33 mouse cellular contexts compared by ENCODE assay signal in the genomic region with DNA sequence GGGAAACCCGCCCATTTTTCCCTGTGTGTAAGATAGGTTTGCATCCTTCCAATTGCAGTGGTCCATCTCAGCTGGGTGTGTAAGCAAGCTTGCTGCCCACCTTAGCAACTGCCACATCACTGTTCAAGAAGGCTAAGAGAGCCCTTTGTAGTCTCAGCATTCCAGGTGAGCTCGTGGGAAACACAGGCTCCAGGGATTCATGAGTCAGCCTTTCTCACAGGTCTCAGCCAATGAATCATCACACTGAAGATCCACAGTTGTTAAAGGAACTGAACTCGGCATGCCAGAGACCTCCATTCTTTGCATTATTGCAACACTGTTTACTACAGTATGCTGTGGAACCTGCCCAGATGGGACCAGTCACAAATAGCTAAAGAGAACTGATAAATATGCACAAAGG. TPM values are rescaled to one million over a fixed set of nuclear protein-coding genes. Genes with fewer than 3 reads are reported as not detected.
DNase-seq lines count a peak whose midpoint lies in the region; ATAC-seq and TF ChIP-seq lines count a peak whose summit lies in the region.
"Had no signal": no experiment of that assay in that cellular context is flagged by ENCODE, and none has a peak within 500 bp of the region (broad histone marks: within the 10 kb centered on the region; RNA-seq: fewer than 3 reads in every experiment).

No protein-coding gene starts in this region.

- no peak for TF ChIP-seq POLR2A in myocyte (IDR thresholded peaks at IDR 0.05; ENCODE audit: insufficient read length, low read depth)

- H3K27me3 ChIP-seq in forebrain, embryonic 10.5 days (ENCODE audit: poor library complexity, severe bottlenecking), result no peaks in the 10 kb centered on the region
- H3K27me3 ChIP-seq in forebrain, embryonic 16.5 days (replicated peaks; ENCODE audit: control insufficient read depth, insufficient read depth, low read length), result no peaks in the 10 kb centered on the region
- H3K27me3 ChIP-seq in midbrain, embryonic 11.5 days (ENCODE audit: control insufficient read depth, insufficient read depth, low read length), result no peaks in the 10 kb centered on the region
- H3K27me3 ChIP-seq in midbrain, embryonic 14.5 days (ENCODE audit: control insufficient read depth, insufficient read depth, low read length), result no peaks in the 10 kb centered on the region
- no peaks in the 10 kb centered on the region for H3K27me3 ChIP-seq in myocyte (ENCODE audit: control insufficient read depth, insufficient read depth, insufficient read length)
- H3K27me3 ChIP-seq in hindbrain, embryonic 14.5 days (ENCODE audit: control insufficient read depth, insufficient read depth, low read length), result no peaks in the 10 kb centered on the region
- H3K27me3 ChIP-seq in neural tube, embryonic 15.5 days (replicated peaks), result no peaks in the 10 kb centered on the region
- H3K27me3 ChIP-seq: heart, embryonic 15.5 days; hindbrain, embryonic 13.5 days; megakaryocyte, embryonic 14.5 days; midbrain, embryonic 15.5 days; neural tube, embryonic 13.5 days had no signal

- WGBS in forebrain, embryonic 10.5 days, result 83% methylated on average over 3 of the region's 3 CpGs
- 70% methylated on average over 3 of the region's 3 CpGs for WGBS in forebrain, embryonic 16.5 days
- 70% methylated on average over 3 of the region's 3 CpGs for WGBS in midbrain, embryonic 11.5 days
- 78% methylated on average over 3 of the region's 3 CpGs for WGBS in midbrain, embryonic 14.5 days
- 65% methylated on average over 3 of the region's 3 CpGs for WGBS in hindbrain, embryonic 14.5 days
- WGBS in neural tube, embryonic 15.5 days, result 65% methylated on average over 3 of the region's 3 CpGs

- H3K36me3 ChIP-seq in forebrain, embryonic 10.5 days (replicated peaks), result no peaks in the 10 kb centered on the region
- H3K36me3 ChIP-seq in forebrain, embryonic 16.5 days (ENCODE audit: control insufficient read depth, insufficient read depth), result no peaks in the 10 kb centered on the region
- no peaks in the 10 kb centered on the region for H3K36me3 ChIP-seq in midbrain, embryonic 11.5 days (ENCODE audit: control insufficient read depth, insufficient read depth, low read length)
- no peaks in the 10 kb centered on the region for H3K36me3 ChIP-seq in midbrain, embryonic 14.5 days (ENCODE audit: control insufficient read depth, insufficient read depth, low read length)
- H3K36me3 ChIP-seq in myocyte (ENCODE audit: control insufficient read depth, insufficient read depth), result no peaks in the 10 kb centered on the region
- H3K36me3 ChIP-seq in hindbrain, embryonic 14.5 days (replicated peaks; ENCODE audit: control insufficient read depth, insufficient read depth), result no peaks in the 10 kb centered on the region
- no peaks in the 10 kb centered on the region for H3K36me3 ChIP-seq in neural tube, embryonic 15.5 days
- H3K36me3 ChIP-seq: embryonic facial prominence, embryonic 10.5 days; G1E; heart, embryonic 15.5 days; hindbrain, embryonic 13.5 days; midbrain, embryonic 15.5 days; neural tube, embryonic 13.5 days had no signal

- DNase-seq in forebrain, embryonic 10.5 days (ENCODE audit: extremely low spot score, low spot score), result no peak
- no peak for DNase-seq in midbrain, embryonic 11.5 days (ENCODE audit: low spot score, missing footprints)
- DNase-seq in midbrain, embryonic 14.5 days, result no peak
- DNase-seq in R1 (ENCODE audit: low read depth, low spot score), result peak; percentile 23
- DNase-seq in hindbrain, embryonic 14.5 days (ENCODE audit: low spot score), result no peak
- DNase-seq: adrenal gland, postnatal 14 days; cerebellum, adult 9-10 months; gastrocnemius, adult 2 months; heart, postnatal 36 days; left cerebral cortex, postnatal 4 days; liver; lung, embryonic 14.5 days; lung, postnatal 36 days; right cerebral cortex, postnatal 14 days; spleen, adult 18-20 months; thymus, postnatal 14 days had no signal

- no peak overlapping the region for H3K9ac ChIP-seq in forebrain, embryonic 16.5 days (replicated peaks; ENCODE audit: low read depth, low read length)
- H3K9ac ChIP-seq in midbrain, embryonic 11.5 days (ENCODE audit: low read length), result no peak overlapping the region
- no peak overlapping the region for H3K9ac ChIP-seq in midbrain, embryonic 14.5 days (replicated peaks; ENCODE audit: low read length)
- H3K9ac ChIP-seq in hindbrain, embryonic 14.5 days, result no peak overlapping the region
- no peak overlapping the region for H3K9ac ChIP-seq in neural tube, embryonic 15.5 days (replicated peaks)
- H3K9ac ChIP-seq: heart, embryonic 15.5 days; hindbrain, embryonic 13.5 days; lung, embryonic 14.5 days; midbrain, embryonic 15.5 days; neural tube, embryonic 13.5 days had no signal

- peak overlapping the region; percentile 83; the same call in 1 of the 2 replicates for H3K27ac ChIP-seq in forebrain, embryonic 10.5 days
- no peak overlapping the region for H3K27ac ChIP-seq in forebrain, embryonic 16.5 days (ENCODE audit: low read length)
- H3K27ac ChIP-seq in midbrain, embryonic 11.5 days (ENCODE audit: low read depth, low read length), result no peak overlapping the region
- no peak overlapping the region for H3K27ac ChIP-seq in midbrain, embryonic 14.5 days (replicated peaks; ENCODE audit: low read depth, low read length)
- no peak overlapping the region for H3K27ac ChIP-seq in hindbrain, embryonic 14.5 days
- H3K27ac ChIP-seq in neural tube, embryonic 15.5 days (replicated peaks), result no peak overlapping the region
- H3K27ac ChIP-seq: embryonic facial prominence, embryonic 10.5 days; gastrocnemius, adult 2 months; heart, embryonic 15.5 days; hindbrain, embryonic 13.5 days; left cerebral cortex, adult 2 months; neural tube, embryonic 13.5 days had no signal

- H3K9me3 ChIP-seq in forebrain, embryonic 10.5 days, result no peaks in the 10 kb centered on the region
- no peaks in the 10 kb centered on the region for H3K9me3 ChIP-seq in forebrain, embryonic 16.5 days (ENCODE audit: control insufficient read depth, low read length)
- no peaks in the 10 kb centered on the region for H3K9me3 ChIP-seq in midbrain, embryonic 11.5 days (ENCODE audit: control insufficient read depth, low read length)
- no peaks in the 10 kb centered on the region for H3K9me3 ChIP-seq in midbrain, embryonic 14.5 days (ENCODE audit: control insufficient read depth, low read length)
- no peaks in the 10 kb centered on the region for H3K9me3 ChIP-seq in hindbrain, embryonic 14.5 days (ENCODE audit: control insufficient read depth, low read length)
- no peaks in the 10 kb centered on the region for H3K9me3 ChIP-seq in neural tube, embryonic 15.5 days (replicated peaks)
- H3K9me3 ChIP-seq: embryonic facial prominence, embryonic 10.5 days; G1E; heart, embryonic 15.5 days; hindbrain, embryonic 13.5 days; megakaryocyte, embryonic 14.5 days; midbrain, embryonic 15.5 days; neural tube, embryonic 13.5 days had no signal

- ATAC-seq in forebrain, embryonic 16.5 days, result no peak
- ATAC-seq in midbrain, embryonic 11.5 days (ENCODE audit: low FRiP score), result 0 out of 2 replicates have a peak, but pooled peaks have one; percentile 28
- ATAC-seq in midbrain, embryonic 14.5 days (ENCODE audit: low FRiP score, low TSS enrichment), result no peak; the same call in 1 of the 2 replicates
- no peak for ATAC-seq in hindbrain, embryonic 14.5 days (ENCODE audit: low FRiP score)
- ATAC-seq in neural tube, embryonic 15.5 days (ENCODE audit: low FRiP score), result no peak
- ATAC-seq: CD4-positive, CD25-positive, alpha-beta regulatory T cell, adult 4 months had no signal

- H3K4me2 ChIP-seq in forebrain, embryonic 16.5 days (ENCODE audit: low read length), result no peak overlapping the region
- no peak overlapping the region for H3K4me2 ChIP-seq in midbrain, embryonic 11.5 days
- no peak overlapping the region for H3K4me2 ChIP-seq in midbrain, embryonic 14.5 days (ENCODE audit: low read length)
- no peak overlapping the region for H3K4me2 ChIP-seq in myocyte (ENCODE audit: low read depth)
- H3K4me2 ChIP-seq in hindbrain, embryonic 14.5 days (replicated peaks), result no peak overlapping the region
- H3K4me2 ChIP-seq in neural tube, embryonic 15.5 days, result no peak overlapping the region
- H3K4me2 ChIP-seq: heart, embryonic 15.5 days; hindbrain, embryonic 13.5 days; lung, embryonic 14.5 days; midbrain, embryonic 15.5 days; neural tube, embryonic 13.5 days had no signal

- H3ac ChIP-seq in myocyte (ENCODE audit: control insufficient read depth, insufficient read length), result no peak overlapping the region

- no peak overlapping the region for H3K4me3 ChIP-seq in forebrain, embryonic 10.5 days
- H3K4me3 ChIP-seq in forebrain, embryonic 16.5 days (replicated peaks; ENCODE audit: low read length), result no peak overlapping the region
- H3K4me3 ChIP-seq in midbrain, embryonic 11.5 days (ENCODE audit: low read depth, low read length), result no peak overlapping the region
- H3K4me3 ChIP-seq in midbrain, embryonic 14.5 days (replicated peaks; ENCODE audit: low read depth, low read length), result no peak overlapping the region
- no peak overlapping the region for H3K4me3 ChIP-seq in myocyte
- no peak overlapping the region for H3K4me3 ChIP-seq in hindbrain, embryonic 14.5 days (replicated peaks; ENCODE audit: low read length)
- no peak overlapping the region for H3K4me3 ChIP-seq in neural tube, embryonic 15.5 days (replicated peaks)
- H3K4me3 ChIP-seq: embryonic facial prominence, embryonic 10.5 days; gastrocnemius, adult 2 months; heart, embryonic 15.5 days; hindbrain, embryonic 13.5 days; left cerebral cortex, adult 2 months; megakaryocyte, embryonic 14.5 days; midbrain, embryonic 15.5 days; neural tube, embryonic 13.5 days had no signal

- H3K4me1 ChIP-seq in forebrain, embryonic 10.5 days, result peaks cover 33% of the 10 kb centered on the region
- peaks cover 13% of the 10 kb centered on the region for H3K4me1 ChIP-seq in forebrain, embryonic 16.5 days (replicated peaks; ENCODE audit: control insufficient read depth, insufficient read depth, low read length)
- peaks cover 7% of the 10 kb centered on the region for H3K4me1 ChIP-seq in midbrain, embryonic 11.5 days (ENCODE audit: control insufficient read depth, insufficient read depth, low read length)
- peaks cover 18% of the 10 kb centered on the region for H3K4me1 ChIP-seq in midbrain, embryonic 14.5 days (ENCODE audit: control insufficient read depth, insufficient read depth, low read length)
- H3K4me1 ChIP-seq in hindbrain, embryonic 14.5 days (replicated peaks; ENCODE audit: control insufficient read depth, insufficient read depth, low read length), result no peaks in the 10 kb centered on the region
- peaks cover 11% of the 10 kb centered on the region; the same call in 1 of the 2 replicates for H3K4me1 ChIP-seq in neural tube, embryonic 15.5 days

- H3K79me2 ChIP-seq in myocyte (ENCODE audit: control insufficient read depth, insufficient read depth), result no peaks in the 10 kb centered on the region

RNA-seq across cellular contexts. Expression of gene Gm47985, which starts 13.7 kb away (rescaled TPM):
- 0.27 and 0.41 TPM in 2 replicates for polyA plus RNA-seq in forebrain, embryonic 10.5 days (2016; fragmentation: Nextera tagmentation; extraction: Ambion mirVana)
- not detected in 2 replicates for polyA plus RNA-seq in forebrain, embryonic 16.5 days (2015; fragmentation: Nextera tagmentation; extraction: Ambion mirVana)
- polyA plus RNA-seq in midbrain, embryonic 11.5 days (2014; fragmentation: Nextera tagmentation; extraction: Ambion mirVana), result 0.52 and 0.75 TPM in 2 replicates
- 0.16 TPM in 1 of 2 replicates, not detected in the other for polyA plus RNA-seq in midbrain, embryonic 14.5 days (2014; fragmentation: Nextera tagmentation; extraction: Ambion mirVana)
- polyA plus RNA-seq in myocyte (2012; fragmentation: generic; extraction: Trizol), result 0.12 TPM
- 0.19 TPM in 1 of 2 replicates, not detected in the other for polyA plus RNA-seq in hindbrain, embryonic 14.5 days (2014; fragmentation: Nextera tagmentation; extraction: Ambion mirVana)
- 0.24 TPM in 1 of 2 replicates, not detected in the other for polyA plus RNA-seq in neural tube, embryonic 15.5 days (2015; fragmentation: Nextera tagmentation; extraction: Ambion mirVana)
- polyA plus RNA-seq: brain, embryonic 14.5 days; CD4-positive, CD25-positive, alpha-beta regulatory T cell, adult 4 months; cortical plate, adult 2 months; lung, embryonic 14.5 days; midbrain, embryonic 15.5 days had no signal

RNA-seq across cellular contexts. Expression of gene Gm8947, which starts 23.5 kb away (rescaled TPM):
- polyA plus RNA-seq in forebrain, embryonic 10.5 days (2016; fragmentation: Nextera tagmentation; extraction: Ambion mirVana), result 0.14 and 0.42 TPM in 2 replicates
- not detected in 2 replicates for polyA plus RNA-seq in forebrain, embryonic 16.5 days (2015; fragmentation: Nextera tagmentation; extraction: Ambion mirVana)
- polyA plus RNA-seq in midbrain, embryonic 11.5 days (2014; fragmentation: Nextera tagmentation; extraction: Ambion mirVana), result 0.18 and 0.42 TPM in 2 replicates
- polyA plus RNA-seq in midbrain, embryonic 14.5 days (2014; fragmentation: Nextera tagmentation; extraction: Ambion mirVana), result not detected in 2 replicates
- polyA plus RNA-seq in myocyte (2012; fragmentation: generic; extraction: Trizol), result 0.13 TPM
- not detected in 2 replicates for polyA plus RNA-seq in hindbrain, embryonic 14.5 days (2014; fragmentation: Nextera tagmentation; extraction: Ambion mirVana)
- not detected in 2 replicates for polyA plus RNA-seq in neural tube, embryonic 15.5 days (2015; fragmentation: Nextera tagmentation; extraction: Ambion mirVana)
- polyA plus RNA-seq: brain, embryonic 14.5 days; CD4-positive, CD25-positive, alpha-beta regulatory T cell, adult 4 months; cortical plate, adult 2 months; embryonic facial prominence, embryonic 10.5 days; heart, embryonic 15.5 days; hindbrain, embryonic 13.5 days; midbrain, embryonic 15.5 days; neural tube, embryonic 13.5 days had no signal

RNA-seq across cellular contexts. Expression of gene Gm47995, which starts 29.6 kb away (rescaled TPM):
- polyA plus RNA-seq in forebrain, embryonic 10.5 days (2016; fragmentation: Nextera tagmentation; extraction: Ambion mirVana), result not detected in 2 replicates
- polyA plus RNA-seq in forebrain, embryonic 16.5 days (2015; fragmentation: Nextera tagmentation; extraction: Ambion mirVana), result not detected in 2 replicates
- 0.36 TPM in 1 of 2 replicates, not detected in the other for polyA plus RNA-seq in midbrain, embryonic 11.5 days (2014; fragmentation: Nextera tagmentation; extraction: Ambion mirVana)
- not detected in 2 replicates for polyA plus RNA-seq in midbrain, embryonic 14.5 days (2014; fragmentation: Nextera tagmentation; extraction: Ambion mirVana)
- polyA plus RNA-seq in myocyte (2012; fragmentation: generic; extraction: Trizol), result 0.23 TPM
- polyA plus RNA-seq in hindbrain, embryonic 14.5 days (2014; fragmentation: Nextera tagmentation; extraction: Ambion mirVana), result not detected in 2 replicates
- polyA plus RNA-seq in neural tube, embryonic 15.5 days (2015; fragmentation: Nextera tagmentation; extraction: Ambion mirVana), result not detected in 2 replicates
- polyA plus RNA-seq: brain, embryonic 14.5 days; CD4-positive, CD25-positive, alpha-beta regulatory T cell, adult 4 months; cortical plate, adult 2 months; embryonic facial prominence, embryonic 10.5 days; forebrain, embryonic 11.5 days; heart, embryonic 15.5 days; hindbrain, embryonic 13.5 days; intestine, embryonic 14.5 days; lung, embryonic 14.5 days; midbrain, embryonic 15.5 days; neural tube, embryonic 13.5 days had no signal

RNA-seq across cellular contexts. Expression of gene 3110040M04Rik, which starts 35.3 kb away (rescaled TPM):
- not detected in 2 replicates for polyA plus RNA-seq in forebrain, embryonic 10.5 days (2016; fragmentation: Nextera tagmentation; extraction: Ambion mirVana)
- polyA plus RNA-seq in forebrain, embryonic 16.5 days (2015; fragmentation: Nextera tagmentation; extraction: Ambion mirVana), result not detected in 2 replicates
- 0.38 TPM in 1 of 2 replicates, not detected in the other for polyA plus RNA-seq in midbrain, embryonic 11.5 days (2014; fragmentation: Nextera tagmentation; extraction: Ambion mirVana)
- polyA plus RNA-seq in midbrain, embryonic 14.5 days (2014; fragmentation: Nextera tagmentation; extraction: Ambion mirVana), result not detected in 2 replicates
- 0.30 TPM for polyA plus RNA-seq in myocyte (2012; fragmentation: generic; extraction: Trizol)
- polyA plus RNA-seq in hindbrain, embryonic 14.5 days (2014; fragmentation: Nextera tagmentation; extraction: Ambion mirVana), result not detected in 2 replicates
- not detected in 2 replicates for polyA plus RNA-seq in neural tube, embryonic 15.5 days (2015; fragmentation: Nextera tagmentation; extraction: Ambion mirVana)
- polyA plus RNA-seq: brain, embryonic 14.5 days; CD4-positive, CD25-positive, alpha-beta regulatory T cell, adult 4 months; cortical plate, adult 2 months; embryonic facial prominence, embryonic 10.5 days; forebrain, embryonic 11.5 days; gonadal fat pad, adult 2 months; heart, embryonic 15.5 days; hindbrain, embryonic 13.5 days; lung, embryonic 14.5 days; midbrain, embryonic 15.5 days; neural tube, embryonic 13.5 days had no signal

RNA-seq across cellular contexts. Expression of gene Gm47996, which starts 41.3 kb away (rescaled TPM):
- polyA plus RNA-seq in forebrain, embryonic 10.5 days (2016; fragmentation: Nextera tagmentation; extraction: Ambion mirVana), result not detected in 2 replicates
- polyA plus RNA-seq in forebrain, embryonic 16.5 days (2015; fragmentation: Nextera tagmentation; extraction: Ambion mirVana), result not detected in 2 replicates
- polyA plus RNA-seq in midbrain, embryonic 11.5 days (2014; fragmentation: Nextera tagmentation; extraction: Ambion mirVana), result not detected in 2 replicates
- polyA plus RNA-seq in midbrain, embryonic 14.5 days (2014; fragmentation: Nextera tagmentation; extraction: Ambion mirVana), result not detected in 2 replicates
- polyA plus RNA-seq in myocyte (2012; fragmentation: generic; extraction: Trizol), result 0.14 TPM
- 0.30 TPM in 1 of 2 replicates, not detected in the other for polyA plus RNA-seq in hindbrain, embryonic 14.5 days (2014; fragmentation: Nextera tagmentation; extraction: Ambion mirVana)
- polyA plus RNA-seq in neural tube, embryonic 15.5 days (2015; fragmentation: Nextera tagmentation; extraction: Ambion mirVana), result not detected in 2 replicates
- polyA plus RNA-seq: CD4-positive, CD25-positive, alpha-beta regulatory T cell, adult 4 months; cortical plate, adult 2 months; embryonic facial prominence, embryonic 10.5 days; forebrain, embryonic 11.5 days; heart, embryonic 15.5 days; hindbrain, embryonic 13.5 days; intestine, embryonic 14.5 days; lung, embryonic 14.5 days; midbrain, embryonic 15.5 days; neural tube, embryonic 13.5 days had no signal
